Mouse (Mus musculus) cerebellum, postnatal 10 days (tissue): ENCODE measurements around the gene Gng7.
"Not testable (repeated sequence)": the region's sequence is repeated elsewhere in the genome, so short reads cannot be mapped to it uniquely, and the experiment has no call there.

Experiments used
- DNase-seq, 2 experiments: peaks; one replicate each; pipeline ENCODE4 v3.0.0; 2021; ENCODE audit warnings: mixed read lengths in 2 of 2

The Gng7 gene

DNA sequence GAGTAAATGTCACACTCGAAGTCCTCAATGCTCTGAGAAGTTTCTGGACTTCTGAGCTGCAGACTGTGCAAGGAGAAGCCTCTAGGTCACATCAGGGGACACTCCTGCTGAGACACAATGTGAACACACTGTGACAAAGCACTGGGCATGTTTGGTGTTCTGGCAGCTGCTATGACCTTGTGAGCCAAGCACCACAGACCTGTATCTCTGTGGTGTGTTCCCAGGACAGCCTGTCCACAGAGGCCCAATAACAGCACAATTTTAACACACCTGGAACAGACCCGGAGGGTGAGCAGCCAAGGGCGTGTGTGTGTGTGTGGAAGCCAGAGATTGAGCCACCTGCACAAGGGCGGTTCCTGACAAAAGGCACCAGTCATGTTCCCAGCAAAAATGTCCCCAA lies 20.1 kb downstream of the Gng7 start:
- no peak for DNase-seq

DNA sequence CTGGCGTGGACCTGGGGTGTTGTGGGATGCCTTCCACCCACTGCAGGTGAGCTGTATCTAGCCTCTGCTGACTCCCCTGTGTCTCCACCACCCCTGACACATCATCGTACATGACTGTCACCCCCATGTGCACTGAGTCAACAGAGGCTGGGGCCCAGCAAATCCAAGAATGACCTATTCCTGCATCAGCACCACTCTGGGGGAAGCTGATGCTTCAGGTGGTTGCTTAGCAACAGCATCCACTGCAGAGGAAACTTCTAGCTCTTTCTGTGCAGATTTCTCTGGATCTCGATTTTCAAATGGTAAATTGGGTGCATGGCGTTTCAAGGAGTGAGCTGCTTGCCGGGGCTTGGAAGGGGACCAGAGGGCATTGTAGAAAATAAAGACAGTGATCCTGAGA lies 21.5 kb downstream of the Gng7 start:
- no peak for DNase-seq

DNA sequence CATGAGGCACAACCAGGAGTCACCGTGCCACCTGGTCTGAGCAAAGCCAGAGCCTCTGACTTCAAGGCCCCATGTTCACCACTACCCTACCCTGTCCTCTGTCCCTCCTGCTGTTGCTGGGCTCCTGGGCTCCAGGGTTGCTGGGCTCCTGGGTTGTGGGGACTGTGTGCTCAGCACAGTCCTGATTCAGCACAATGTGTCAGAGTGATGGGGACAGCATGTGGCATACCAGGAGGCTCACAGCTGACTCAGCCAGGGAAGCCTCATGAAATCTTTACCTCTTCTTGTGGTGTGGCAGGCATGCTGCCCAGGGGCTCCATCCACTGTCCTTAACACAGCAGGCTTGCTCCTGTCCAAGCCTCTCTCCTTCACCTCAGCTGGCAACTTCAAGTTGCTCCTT lies 22.8 kb downstream of the Gng7 start:
- DNase-seq = no peak

DNA sequence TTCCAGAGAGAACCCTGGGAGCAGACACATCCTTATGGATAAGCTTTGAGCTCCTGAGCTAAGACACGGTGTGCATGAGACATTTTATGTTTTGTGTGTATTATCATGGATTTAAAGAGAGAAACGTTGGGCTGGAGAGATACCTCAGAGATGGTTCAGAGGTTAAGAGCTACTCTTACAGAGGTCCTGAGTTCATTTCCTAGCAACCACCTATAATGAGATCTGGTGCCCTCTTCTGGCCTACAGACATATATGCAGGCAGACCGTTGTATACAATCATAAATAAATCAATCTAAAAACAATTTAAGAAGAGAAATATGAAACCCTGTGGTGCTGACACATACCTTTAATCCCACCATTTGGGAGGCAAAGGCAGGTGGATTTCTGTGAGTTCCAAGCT lies 23.7 kb downstream of the Gng7 start:
- no peak for DNase-seq

DNA sequence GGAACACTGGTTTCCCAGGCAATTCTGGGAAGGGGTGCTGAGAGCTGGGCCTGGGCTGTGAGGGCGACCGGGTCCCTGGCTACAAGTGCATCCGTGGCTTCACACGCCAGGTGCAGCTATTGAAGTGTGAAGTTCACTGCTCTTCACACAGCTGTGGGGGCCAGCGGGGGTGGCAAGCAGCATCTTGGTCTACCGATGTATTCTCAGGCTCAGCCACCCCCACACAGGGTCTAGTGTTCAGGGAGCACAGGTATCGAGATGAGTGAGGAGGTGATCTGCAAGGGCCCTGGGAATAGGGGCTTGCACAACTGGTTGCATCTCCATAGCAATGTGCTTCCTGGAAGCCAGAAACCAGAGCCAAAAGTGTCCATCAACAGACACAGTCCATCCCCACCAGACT lies 24.3 kb downstream of the Gng7 start:
- no peak for DNase-seq

DNA sequence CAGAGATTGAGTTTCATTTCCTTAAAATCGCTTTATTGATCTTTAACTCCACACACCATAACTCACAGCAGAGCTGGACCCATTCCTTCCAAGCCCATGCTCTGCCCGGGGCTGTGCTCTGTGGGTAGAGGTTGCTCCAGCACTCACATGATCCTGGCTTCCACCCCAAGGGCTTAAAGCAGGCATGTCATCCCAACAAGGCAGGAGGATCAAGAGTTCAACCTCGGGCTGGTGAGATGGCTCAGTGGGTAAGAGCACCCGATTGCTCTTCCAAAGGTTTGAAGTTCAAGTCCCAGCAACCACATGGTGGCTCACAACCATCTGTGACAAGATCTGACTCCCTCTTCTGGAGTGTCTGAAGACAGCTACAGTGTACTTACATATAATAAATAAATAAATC lies 24.9 kb downstream of the Gng7 start:
- DNase-seq = not testable (repeated sequence)

DNA sequence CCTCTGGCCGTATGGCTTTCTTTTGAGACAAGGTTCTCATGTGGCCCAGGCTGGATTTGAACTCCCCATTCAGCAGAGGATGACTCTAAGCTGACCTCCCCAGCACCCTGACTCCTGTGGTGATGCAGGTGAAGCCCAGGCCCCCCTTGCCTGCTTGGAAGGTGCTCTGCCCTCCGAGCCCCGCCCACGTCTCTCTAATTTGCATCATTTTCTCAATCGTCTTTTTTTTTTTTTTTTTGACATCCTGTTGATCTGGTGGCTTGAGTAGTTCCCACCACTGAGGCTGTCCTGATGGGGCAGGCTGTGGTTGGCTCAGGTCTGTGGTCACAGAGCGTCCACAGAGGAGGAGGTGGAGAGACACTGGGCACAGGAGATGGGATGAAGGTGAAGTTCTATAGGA lies 25.3 kb downstream of the Gng7 start:
- no peak for DNase-seq

DNA sequence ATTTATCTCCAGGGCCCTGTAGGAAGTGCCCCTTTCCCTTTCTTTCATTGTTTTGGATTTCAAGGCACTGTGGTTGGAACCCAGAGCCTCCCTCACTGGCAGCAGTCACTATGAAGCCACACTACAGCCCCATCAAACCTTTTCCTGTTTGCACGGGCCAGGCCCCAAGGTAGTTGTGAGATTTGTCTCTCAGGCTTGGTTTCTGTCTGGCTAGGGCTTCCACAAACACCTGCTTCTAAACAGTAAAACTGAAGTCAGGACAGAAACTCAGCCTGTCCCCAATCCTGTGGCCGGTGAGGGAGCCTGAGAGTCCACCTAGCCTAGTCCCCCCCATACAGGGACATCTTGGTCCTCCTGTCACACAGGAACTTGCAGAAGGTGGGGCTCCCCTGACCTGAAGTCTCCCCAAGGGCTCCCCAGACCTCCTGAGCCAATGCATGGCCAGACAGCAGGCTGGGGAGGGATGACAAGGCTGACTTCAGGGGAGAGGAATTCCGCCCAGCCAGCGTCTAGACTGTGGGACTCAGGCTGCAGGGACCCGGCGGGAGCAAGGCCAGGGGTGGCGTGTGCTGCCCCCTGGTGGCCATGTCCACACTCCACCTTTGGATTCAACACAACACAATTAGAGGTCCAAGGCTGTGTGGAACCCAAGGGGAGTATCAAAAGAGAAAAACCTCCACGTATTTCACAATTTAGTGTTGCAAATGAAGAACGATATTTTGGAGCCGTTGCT lies 26.9 kb downstream of the Gng7 start:
- DNase-seq = peak; percentile 92 to 94

DNA sequence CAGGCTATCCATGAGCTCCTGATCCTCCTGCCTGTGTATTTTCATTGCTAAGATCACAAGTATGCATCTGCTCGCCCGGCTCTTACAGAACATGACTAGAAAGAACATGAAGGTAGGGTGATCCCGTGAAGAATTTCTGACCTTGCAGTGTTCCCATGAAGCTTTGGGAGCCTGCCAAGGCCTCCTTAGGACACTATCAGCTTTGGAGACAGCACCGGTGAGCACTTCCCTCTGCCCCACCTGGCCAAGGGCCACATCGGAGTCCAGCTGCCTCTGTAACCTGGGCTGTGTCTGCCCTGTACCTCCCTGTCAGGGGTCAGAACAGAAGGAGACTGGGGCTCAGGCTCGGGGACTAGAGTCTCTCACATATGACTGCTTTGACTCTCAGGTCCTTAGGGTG lies 28.0 kb downstream of the Gng7 start:
- no peak for DNase-seq

DNA sequence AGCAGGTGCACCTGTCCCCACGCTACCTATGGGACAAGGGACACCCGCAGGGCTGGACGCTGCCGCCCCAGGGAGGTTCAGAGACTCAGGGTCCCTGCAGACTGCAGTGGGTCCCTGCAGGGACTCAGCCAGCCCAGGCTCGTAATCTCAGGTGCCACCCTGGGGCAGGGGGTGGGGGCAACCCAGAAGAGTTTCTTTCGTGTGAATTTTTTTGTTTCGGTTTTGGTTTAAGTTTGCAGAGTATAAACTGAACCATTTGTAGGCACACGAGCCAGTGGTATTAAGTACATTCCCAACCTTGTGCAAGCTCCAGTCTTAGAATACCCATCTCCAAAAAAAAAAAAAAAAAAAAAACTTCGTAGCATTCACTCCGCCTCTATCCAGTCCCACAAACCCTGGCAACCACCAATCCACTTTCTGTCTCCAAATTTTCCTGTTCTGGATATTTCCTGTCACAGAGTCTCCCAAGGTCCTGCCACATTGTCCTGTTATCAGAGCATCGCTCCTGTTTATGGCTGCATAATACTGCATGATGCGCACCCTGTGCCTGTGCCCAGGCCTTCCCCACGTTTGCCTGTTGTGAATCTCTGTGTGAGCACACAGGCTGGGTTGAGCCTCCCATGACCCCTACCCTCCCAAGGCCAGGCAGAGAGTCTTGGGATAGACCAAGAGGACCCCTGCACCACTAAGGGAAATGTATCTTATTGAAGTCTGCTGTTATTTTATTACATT lies 28.6 kb downstream of the Gng7 start:
- DNase-seq = no peak

DNA sequence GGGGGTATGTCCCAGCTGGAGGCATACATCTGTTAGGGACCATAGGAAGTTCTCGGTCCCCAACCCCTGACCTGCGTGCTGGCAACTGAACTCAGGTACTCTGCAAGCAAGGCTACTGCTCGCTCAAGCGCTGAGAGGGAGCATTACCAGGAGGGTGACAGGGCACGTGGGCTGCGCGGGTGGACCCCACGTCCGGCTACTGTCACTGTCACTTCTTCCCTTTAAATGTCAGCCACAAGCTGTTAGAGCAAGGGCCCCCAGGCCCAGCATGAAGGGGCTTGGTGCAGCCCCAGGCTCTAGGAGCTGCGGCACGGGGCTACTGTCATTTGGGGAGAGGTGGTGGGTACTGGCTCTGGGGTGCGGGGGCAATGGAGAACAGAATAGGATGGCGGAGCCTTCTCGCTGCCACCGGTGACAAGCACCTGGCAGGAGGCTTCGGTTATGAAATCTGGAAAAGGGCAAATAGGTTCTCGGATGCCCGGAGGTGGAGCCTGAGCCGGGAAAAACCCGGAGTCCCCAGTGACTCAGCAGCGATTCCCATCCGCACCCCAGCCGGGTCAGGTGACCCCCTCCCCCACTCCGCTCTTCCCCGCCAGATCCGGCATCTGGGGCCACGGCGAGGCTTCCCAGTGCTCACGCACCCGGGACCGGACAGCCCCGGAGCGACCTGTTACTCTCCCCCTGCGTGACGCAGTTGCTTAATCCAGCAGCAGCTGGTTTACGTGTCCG lies 29.3 kb downstream of the Gng7 start:
- no peak for DNase-seq

DNA sequence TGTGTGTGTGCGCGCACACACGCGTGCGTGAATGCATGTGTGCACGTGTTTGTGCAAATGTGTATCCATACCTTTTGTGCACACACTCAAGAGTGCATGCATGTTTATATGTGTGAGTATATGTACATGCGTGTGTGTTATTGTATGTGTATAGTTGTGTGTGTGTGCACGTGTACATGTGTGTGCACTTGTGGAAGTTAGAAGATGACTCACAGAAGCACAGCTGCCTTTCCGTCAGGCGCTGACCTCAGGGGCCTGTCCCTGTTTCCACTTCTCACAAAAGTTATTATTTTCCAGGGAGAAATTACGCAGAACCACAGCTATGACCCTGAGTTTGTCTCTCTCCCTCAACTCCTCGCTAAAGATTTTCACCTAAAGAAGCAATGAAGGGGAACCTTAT lies 30.5 kb downstream of the Gng7 start:
- DNase-seq = no peak

DNA sequence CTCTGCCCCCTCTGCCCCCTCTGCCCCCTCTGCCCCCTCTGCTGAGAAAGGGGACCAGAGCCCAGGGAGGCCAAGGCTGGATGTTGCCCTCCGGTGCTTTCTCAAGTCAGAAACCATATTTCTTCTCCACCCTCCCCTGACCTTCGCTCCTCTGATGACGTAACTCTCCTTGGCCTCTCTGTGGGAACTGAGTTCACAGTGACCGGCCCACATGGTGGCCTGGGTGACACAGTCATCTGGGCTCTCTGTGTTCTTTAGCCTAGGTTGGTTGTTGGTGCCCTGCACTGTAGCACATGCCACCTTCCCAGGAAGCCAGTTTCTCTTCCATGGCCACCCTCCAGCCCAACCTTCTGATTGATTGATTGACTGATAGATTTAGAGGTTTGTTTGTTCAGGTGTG lies 32.4 kb downstream of the Gng7 start:
- no peak for DNase-seq

DNA sequence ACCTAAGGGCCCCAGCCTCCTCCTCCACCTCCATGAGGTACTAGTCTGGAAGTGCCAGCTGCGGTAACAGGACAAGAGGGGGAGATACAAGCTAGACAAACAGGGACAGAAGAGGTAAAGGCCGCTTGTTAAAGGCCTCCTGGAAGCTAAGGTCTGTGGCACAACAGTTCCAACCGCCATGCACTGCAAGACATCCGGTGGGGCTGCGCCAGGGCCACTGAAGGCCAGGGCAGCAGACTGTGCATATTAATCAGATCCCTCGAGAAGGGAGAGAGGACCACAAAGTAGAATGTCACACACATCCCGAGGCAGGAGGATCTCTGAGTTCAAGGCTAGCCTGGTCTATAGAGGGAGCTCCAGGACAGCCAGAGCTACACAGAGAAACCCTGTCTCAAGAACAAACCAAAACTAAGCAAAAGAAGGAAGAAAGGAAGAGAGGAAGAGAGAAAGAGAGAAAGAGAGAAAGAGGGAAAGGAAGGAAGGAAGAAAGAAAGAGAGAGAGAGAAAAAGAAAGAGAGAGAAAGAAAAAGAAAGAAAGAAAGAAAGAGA lies 33.1 kb downstream of the Gng7 start:
- no peak for DNase-seq

DNA sequence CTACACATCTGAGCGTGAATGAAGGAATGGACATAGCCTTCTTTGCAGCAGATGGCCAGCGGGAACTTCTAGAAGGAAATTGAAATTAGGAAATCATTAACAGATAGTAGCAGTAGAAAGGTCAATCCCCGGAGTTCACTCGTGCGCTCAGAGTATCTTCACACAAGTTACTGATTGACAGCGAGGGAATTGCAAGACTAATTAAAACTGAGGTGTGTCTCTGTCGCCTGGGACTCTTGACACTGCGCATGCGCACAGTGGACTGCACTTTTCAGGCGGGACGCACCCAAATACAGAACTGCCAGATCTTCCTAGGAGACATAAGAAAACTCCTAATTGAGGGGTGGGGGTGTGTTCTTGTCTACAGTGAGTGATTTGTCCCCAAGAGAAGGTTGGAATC lies 39.3 kb downstream of the Gng7 start:
- no peak for DNase-seq

DNA sequence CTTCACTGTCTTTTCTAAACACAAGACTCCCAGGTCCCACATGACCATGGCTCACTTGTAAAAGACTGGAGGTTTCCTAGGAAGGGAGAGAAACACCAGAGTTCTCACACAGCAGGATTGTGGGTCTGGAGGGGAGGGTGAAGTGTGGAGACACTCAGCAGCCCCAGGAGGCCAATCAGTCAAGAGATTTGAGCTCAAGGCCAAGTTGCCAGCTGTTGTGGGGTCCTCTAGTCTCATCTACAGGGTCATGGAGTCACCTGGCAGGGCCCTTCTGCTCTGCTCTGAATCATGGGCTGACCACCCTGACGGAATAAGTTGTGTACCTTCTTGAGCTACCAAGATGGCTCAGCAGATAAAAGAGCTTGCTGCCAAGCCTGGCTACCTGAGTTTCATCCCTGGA lies 41.0 kb downstream of the Gng7 start:
- DNase-seq = no peak

DNA sequence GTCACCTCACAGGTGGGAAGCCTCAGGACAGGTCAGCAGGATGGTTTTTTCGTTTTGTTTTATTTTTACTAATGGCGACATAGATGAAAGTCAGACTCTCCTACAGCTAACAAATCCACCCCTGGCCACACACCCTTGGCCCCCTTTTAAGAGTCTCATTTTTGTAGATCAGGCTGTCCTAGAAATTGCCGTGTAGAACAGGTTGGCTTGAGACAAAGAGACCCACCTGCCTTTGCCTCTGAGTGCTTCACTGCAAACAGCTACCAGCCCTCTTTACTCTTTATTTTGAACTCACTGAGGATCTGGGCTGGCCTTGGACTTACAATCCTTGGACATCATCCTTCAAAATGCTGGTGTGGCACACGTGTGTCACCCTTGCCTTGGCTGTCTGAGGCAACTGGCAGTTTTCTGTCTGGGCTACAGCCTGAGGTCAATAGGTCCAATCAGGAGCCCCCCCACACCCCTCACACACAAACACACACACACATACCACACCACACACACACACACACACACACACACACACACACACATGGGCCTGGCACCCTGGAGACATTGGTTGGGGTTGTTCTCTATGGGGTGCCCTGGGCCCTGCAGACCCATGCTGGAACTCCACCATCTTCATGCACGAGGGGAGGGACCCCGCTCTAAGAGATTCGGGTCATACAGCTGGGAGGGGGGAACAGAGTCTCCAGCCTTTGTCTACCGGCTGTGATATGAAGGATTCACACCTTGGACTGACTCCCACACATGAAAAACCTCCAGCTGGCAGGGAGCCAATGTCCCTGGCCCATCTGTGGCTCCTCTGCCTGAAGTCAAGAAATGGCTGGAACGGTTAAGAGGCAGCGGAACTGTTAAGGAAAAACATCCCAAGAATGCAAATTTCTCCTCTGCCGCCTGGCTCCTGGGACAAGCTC lies 42.4 kb downstream of the Gng7 start:
- DNase-seq = peak; percentile 96

DNA sequence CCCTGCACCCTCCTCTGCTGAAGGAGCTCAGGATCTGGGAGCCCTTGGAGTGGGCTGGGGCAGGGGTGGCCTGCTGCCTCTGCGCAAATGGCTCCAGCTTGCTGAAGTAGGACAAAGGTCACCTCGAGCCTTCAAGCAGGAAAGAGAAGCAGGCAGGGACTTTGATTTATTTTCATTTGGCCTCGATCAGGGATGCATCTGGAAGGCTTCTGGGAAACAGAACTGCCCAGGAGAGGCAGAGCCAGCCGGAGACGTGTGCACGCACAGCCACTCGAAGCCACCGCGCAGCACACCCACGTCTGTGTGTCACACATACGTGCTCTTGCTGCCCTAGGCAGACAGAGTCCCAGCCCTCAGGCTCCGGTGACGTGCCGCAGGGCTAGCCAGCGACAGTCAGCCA lies 43.2 kb downstream of the Gng7 start:
- no peak for DNase-seq

DNA sequence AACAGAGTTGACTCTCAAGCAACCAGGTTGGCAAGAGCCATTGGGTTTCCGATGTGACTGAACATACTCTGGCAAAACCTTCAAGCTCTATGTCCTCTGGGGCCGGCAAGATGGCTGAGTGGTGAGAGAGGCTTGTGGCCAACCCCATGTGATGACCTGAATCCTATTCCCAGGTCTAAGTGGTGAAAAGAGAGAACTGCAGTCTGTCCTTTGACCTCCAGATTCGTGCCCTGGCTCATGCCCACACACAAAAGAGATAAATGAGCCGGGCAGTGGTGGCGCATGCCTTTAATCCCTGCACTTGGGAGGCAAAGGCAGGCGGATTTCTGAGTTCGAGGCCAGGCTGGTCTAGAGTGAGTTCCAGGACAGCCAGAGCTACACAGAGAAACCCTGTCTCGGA lies 44.6 kb downstream of the Gng7 start:
- DNase-seq = no peak

DNA sequence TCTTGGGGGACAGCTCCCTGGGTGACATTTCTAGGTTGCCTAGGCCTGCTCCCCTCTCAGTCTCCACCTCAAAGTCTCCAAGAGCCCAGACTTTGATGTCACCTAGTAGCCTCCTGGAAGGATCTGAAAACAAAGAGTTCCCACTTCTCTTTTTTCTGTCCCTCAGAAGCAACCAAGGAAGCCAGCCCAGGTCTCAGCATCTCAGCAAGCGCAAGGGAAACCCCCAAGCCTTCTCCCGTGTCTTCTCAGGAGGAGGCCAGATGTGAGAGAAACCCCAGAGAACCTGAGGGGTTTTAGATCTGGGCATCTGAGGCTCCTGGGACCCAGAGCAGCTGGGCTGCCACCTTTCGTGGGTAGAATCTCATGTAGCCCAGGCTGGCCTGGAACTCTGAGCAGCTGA lies 45.4 kb downstream of the Gng7 start:
- no peak for DNase-seq

DNA sequence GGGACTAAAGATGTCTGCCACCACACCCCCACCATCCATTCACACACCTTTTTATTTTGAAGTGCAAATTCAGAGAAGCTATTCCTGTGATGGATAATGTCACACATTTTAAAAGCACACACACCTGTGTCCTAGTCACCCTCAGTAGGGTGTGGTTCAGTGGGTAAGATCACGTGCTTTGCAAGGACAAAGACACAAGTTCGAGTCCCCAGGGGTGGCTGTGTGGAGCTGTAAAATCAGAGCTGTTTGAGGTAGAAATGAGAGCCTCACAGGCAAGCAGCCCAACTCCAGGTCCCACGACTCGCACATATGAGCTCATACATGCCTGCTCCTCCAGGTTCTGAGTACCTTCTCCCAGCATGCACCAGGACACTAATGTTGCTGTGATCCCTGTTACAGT lies 46.6 kb downstream of the Gng7 start:
- no peak for DNase-seq

DNA sequence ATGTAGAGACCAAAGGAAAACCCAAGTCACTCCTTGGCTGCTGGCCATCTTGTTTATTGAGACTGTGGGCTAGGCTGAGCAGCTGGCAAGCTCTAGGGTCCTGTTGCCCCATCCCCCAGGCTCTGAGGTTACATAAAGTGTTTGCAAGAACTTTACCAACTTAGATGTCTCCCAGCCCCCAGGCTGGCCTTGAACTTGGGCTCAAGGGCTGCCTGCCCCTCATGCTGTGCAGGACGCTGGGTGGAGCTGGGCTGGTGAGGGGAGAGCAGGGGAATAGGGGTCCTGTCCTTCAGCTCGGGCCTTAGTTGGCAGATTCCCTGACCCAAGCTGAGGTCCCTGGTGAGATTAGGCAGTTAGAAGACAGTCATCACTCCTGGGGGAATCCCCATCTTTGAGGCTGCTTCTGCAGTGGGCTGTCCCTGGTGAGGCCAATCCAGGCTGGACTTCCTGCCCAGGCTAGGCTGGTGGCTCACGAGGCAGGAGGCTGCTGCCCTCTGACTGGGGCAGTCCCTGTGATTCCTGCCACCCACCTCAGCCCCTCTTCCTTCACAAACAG lies 47.6 kb downstream of the Gng7 start:
- peak in 1 of 2 experiments; percentile 36 for DNase-seq
